In genomic region chr1:171019311-171019950, GRCm38 (mm10) we compare ENCODE assay signal across 19 mouse cellular contexts. TPM values are rescaled to one million over a fixed set of nuclear protein-coding genes. Genes with fewer than 3 reads are reported as not detected.
DNase-seq lines count a peak whose midpoint lies in the region; ATAC-seq lines count a peak whose summit lies in the region.
"Had no signal": no experiment of that assay in that cellular context is flagged by ENCODE, and none has a peak within 500 bp of the region (broad histone marks: within the 10 kb centered on the region; RNA-seq: fewer than 3 reads in every experiment).

No protein-coding gene starts in this region.

- H3K4me2 ChIP-seq in midbrain, embryonic 14.5 days (ENCODE audit: low read length), result no peak overlapping the region
- H3K4me2 ChIP-seq: embryonic facial prominence, embryonic 15.5 days; forebrain, embryonic 15.5 days; heart, embryonic 15.5 days; intestine, embryonic 15.5 days; lung, embryonic 14.5 days had no signal

- H3K4me3 ChIP-seq in megakaryocyte, embryonic 14.5 days (replicated peaks), result peak overlapping the region; percentile 4
- H3K4me3 ChIP-seq in midbrain, embryonic 14.5 days (replicated peaks; ENCODE audit: low read depth, low read length), result no peak overlapping the region
- H3K4me3 ChIP-seq: embryonic facial prominence, embryonic 15.5 days; forebrain, embryonic 15.5 days; heart, embryonic 15.5 days; intestine, embryonic 15.5 days; layer of hippocampus, adult 2 months had no signal

- H3K9ac ChIP-seq in midbrain, embryonic 14.5 days (replicated peaks; ENCODE audit: low read length), result no peak overlapping the region
- H3K9ac ChIP-seq: embryonic facial prominence, embryonic 15.5 days; forebrain, embryonic 15.5 days; heart, embryonic 15.5 days; intestine, embryonic 15.5 days; lung, embryonic 14.5 days had no signal

- WGBS in midbrain, embryonic 14.5 days, result 91% methylated on average over 7 of the region's 7 CpGs

- no peak for ATAC-seq in megakaryocyte, adult 5-6 weeks (ENCODE audit: poor library complexity, severe bottlenecking)
- ATAC-seq in monocyte, adult 5-6 weeks (replicated peaks; ENCODE audit: insufficient number of reproducible peaks, low FRiP score, low TSS enrichment, poor library complexity, severe bottlenecking), result 0 out of 2 replicates have a peak, but pooled peaks have one; percentile 33
- no peak for ATAC-seq in midbrain, embryonic 14.5 days (ENCODE audit: low FRiP score, low TSS enrichment)
- ATAC-seq: forebrain, embryonic 15.5 days; intestine, embryonic 15.5 days had no signal

- H3K27ac ChIP-seq in midbrain, embryonic 14.5 days (replicated peaks; ENCODE audit: low read depth, low read length), result no peak overlapping the region
- H3K27ac ChIP-seq: embryonic facial prominence, embryonic 15.5 days; forebrain, embryonic 15.5 days; heart, embryonic 15.5 days; intestine, embryonic 15.5 days; kidney, postnatal 0 days; layer of hippocampus, adult 2 months had no signal

- peak; percentile 82 for DNase-seq in NIH3T3 (ENCODE audit: low read depth)
- peak; percentile 17 for DNase-seq in adrenal gland, postnatal 25 days
- DNase-seq in thymus, postnatal 36 days, result no peak
- no peak for DNase-seq in midbrain, embryonic 14.5 days
- no peak for DNase-seq in ovary, postnatal 14 days (ENCODE audit: low spot score)
- DNase-seq: cerebellum, adult 2 months; lung, embryonic 14.5 days had no signal

- H3K27me3 ChIP-seq in megakaryocyte, embryonic 14.5 days (replicated peaks), result peaks cover 17% of the 10 kb centered on the region
- no peaks in the 10 kb centered on the region for H3K27me3 ChIP-seq in midbrain, embryonic 14.5 days (ENCODE audit: control insufficient read depth, insufficient read depth, low read length)
- H3K27me3 ChIP-seq: embryonic facial prominence, embryonic 15.5 days; forebrain, embryonic 15.5 days; heart, embryonic 15.5 days; intestine, embryonic 15.5 days had no signal

- H3K36me3 ChIP-seq in megakaryocyte, embryonic 14.5 days (replicated peaks; ENCODE audit: low read length), result no peaks in the 10 kb centered on the region
- no peaks in the 10 kb centered on the region for H3K36me3 ChIP-seq in midbrain, embryonic 14.5 days (ENCODE audit: control insufficient read depth, insufficient read depth, low read length)
- H3K36me3 ChIP-seq: embryonic facial prominence, embryonic 15.5 days; forebrain, embryonic 15.5 days; heart, embryonic 15.5 days; intestine, embryonic 15.5 days had no signal

- H3K4me1 ChIP-seq in megakaryocyte, embryonic 14.5 days, result peaks cover 44% of the 10 kb centered on the region
- no peaks in the 10 kb centered on the region for H3K4me1 ChIP-seq in midbrain, embryonic 14.5 days (ENCODE audit: control insufficient read depth, insufficient read depth, low read length)
- H3K4me1 ChIP-seq: embryonic facial prominence, embryonic 15.5 days; forebrain, embryonic 15.5 days; heart, embryonic 15.5 days; intestine, embryonic 15.5 days had no signal

- H3K9me3 ChIP-seq in megakaryocyte, embryonic 14.5 days, result peaks cover 12% of the 10 kb centered on the region
- H3K9me3 ChIP-seq in midbrain, embryonic 14.5 days (ENCODE audit: control insufficient read depth, low read length), result no peaks in the 10 kb centered on the region
- H3K9me3 ChIP-seq: embryonic facial prominence, embryonic 15.5 days; forebrain, embryonic 15.5 days; heart, embryonic 15.5 days; intestine, embryonic 15.5 days had no signal

RNA-seq across cellular contexts. Expression of gene Fcgr4, which starts 0.7 kb away (rescaled TPM):
- polyA plus RNA-seq in megakaryocyte, embryonic 14.5 days (2012; ENCODE audit: insufficient read depth, low replicate concordance), result 0.07 TPM in 1 of 2 replicates, not detected in the other
- 34.6 and 34.8 TPM in 2 replicates for total RNA-seq in megakaryocyte, adult 5-6 weeks (2015)
- 30.0 and 47.4 TPM in 2 replicates for total RNA-seq in megakaryocyte, adult 5-6 weeks (2017)
- total RNA-seq in adrenal gland, postnatal 25 days (2021), result 0.76 and 1.6 TPM in 2 replicates
- 364 to 612 TPM (median 571 TPM) in 3 replicates for total RNA-seq in monocyte, adult 5-6 weeks (2017)
- polyA plus RNA-seq in midbrain, embryonic 14.5 days (2014; fragmentation: Nextera tagmentation; extraction: Ambion mirVana), result 1.5 TPM in 1 of 2 replicates, not detected in the other
- total RNA-seq: layer of hippocampus, adult 2 months; left cerebral cortex, postnatal 10 days; megakaryocyte-erythroid progenitor cell, adult 5-6 weeks had no signal
- polyA plus RNA-seq: testis, adult 2 months had no signal

RNA-seq across cellular contexts. Expression of gene Fcgr2b, which starts 43.1 kb away (rescaled TPM):
- polyA plus RNA-seq in megakaryocyte, embryonic 14.5 days (2012; ENCODE audit: insufficient read depth, low replicate concordance), result 17.6 TPM in 1 of 2 replicates, not detected in the other
- 226 and 271 TPM in 2 replicates for total RNA-seq in megakaryocyte, adult 5-6 weeks (2015)
- total RNA-seq in megakaryocyte, adult 5-6 weeks (2017), result 174 and 196 TPM in 2 replicates
- 1.5 and 2.6 TPM in 2 replicates for total RNA-seq in adrenal gland, postnatal 25 days (2021)
- 181 to 197 TPM (median 187 TPM) in 3 replicates for total RNA-seq in monocyte, adult 5-6 weeks (2017)
- 1.4 TPM in 1 of 2 replicates, not detected in the other for polyA plus RNA-seq in midbrain, embryonic 14.5 days (2014; fragmentation: Nextera tagmentation; extraction: Ambion mirVana)

RNA-seq across cellular contexts. Expression of gene Fcgr3, which starts 45.3 kb away (rescaled TPM):
- 9.2 TPM in 1 of 2 replicates, not detected in the other for polyA plus RNA-seq in megakaryocyte, embryonic 14.5 days (2012; ENCODE audit: insufficient read depth, low replicate concordance)
- total RNA-seq in megakaryocyte, adult 5-6 weeks (2015), result 499 and 513 TPM in 2 replicates
- 540 and 572 TPM in 2 replicates for total RNA-seq in megakaryocyte, adult 5-6 weeks (2017)
- total RNA-seq in adrenal gland, postnatal 25 days (2021), result 5.5 and 7.4 TPM in 2 replicates
- 270 to 442 TPM (median 434 TPM) in 3 replicates for total RNA-seq in monocyte, adult 5-6 weeks (2017)
- polyA plus RNA-seq in midbrain, embryonic 14.5 days (2014; fragmentation: Nextera tagmentation; extraction: Ambion mirVana), result 2.5 and 8.3 TPM in 2 replicates

Comparison
In these comparisons a context has a peak if more than half of its experiments do, and no peak if none do; other contexts are left out.
1. DNase-seq: peak in NIH3T3 (single experiment) and adrenal gland, postnatal 25 days (single experiment); none in thymus, postnatal 36 days (0 of 2), midbrain, embryonic 14.5 days (single experiment) and ovary, postnatal 14 days (single experiment).
2. RNA of gene Fcgr2b, which starts 43.1 kb away (total RNA-seq): 174 to 271 TPM in megakaryocyte, adult 5-6 weeks and 181 to 197 TPM in monocyte, adult 5-6 weeks; 1.5 to 2.6 TPM in adrenal gland, postnatal 25 days; every median in the first group is over 10 times any median in the second.
3. RNA of gene Fcgr3, which starts 45.3 kb away (total RNA-seq): 499 to 572 TPM in megakaryocyte, adult 5-6 weeks and 270 to 442 TPM in monocyte, adult 5-6 weeks; 5.5 to 7.4 TPM in adrenal gland, postnatal 25 days; every median in the first group is over 10 times any median in the second.